Mouse (Mus musculus) cerebellum, postnatal 25 days (tissue): ENCODE results near the gene Zfp367.
A peak's percentile ranks its signal among the peaks of the same experiment; 100 is the strongest.

Source experiments
- DNase-seq, 2 experiments: peaks; one replicate each; pipeline ENCODE4 v3.0.0; 2021; ENCODE audit warnings: mixed read lengths in 2 of 2

Zfp367 gene

GRCm38 (mm10) chr13:64153751-64154267, 807 bp upstream of the Zfp367 start:
- DNase-seq: peak; percentile 17

DNA sequence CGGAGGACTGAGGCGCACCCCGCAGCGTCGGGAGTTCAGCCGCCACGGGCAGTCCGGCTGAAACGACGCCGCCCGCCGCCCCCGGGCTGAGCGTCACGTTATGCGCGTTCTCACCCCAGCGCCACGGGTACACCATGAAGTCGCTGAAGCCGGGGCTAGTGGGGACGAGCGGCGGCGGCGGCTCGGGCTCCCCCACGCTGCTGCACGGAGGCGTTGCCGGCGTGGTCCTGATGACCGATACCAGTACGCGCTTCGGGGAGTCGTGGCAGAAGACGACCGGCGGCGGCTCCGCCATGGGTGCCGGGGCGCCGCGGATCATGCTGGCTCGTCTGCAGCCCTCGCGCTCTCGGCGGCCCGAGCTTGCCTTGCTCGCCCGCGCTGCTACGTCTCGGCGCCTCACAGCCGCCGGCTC, 325 bp downstream of the Zfp367 start:
- DNase-seq: no peak

DNA sequence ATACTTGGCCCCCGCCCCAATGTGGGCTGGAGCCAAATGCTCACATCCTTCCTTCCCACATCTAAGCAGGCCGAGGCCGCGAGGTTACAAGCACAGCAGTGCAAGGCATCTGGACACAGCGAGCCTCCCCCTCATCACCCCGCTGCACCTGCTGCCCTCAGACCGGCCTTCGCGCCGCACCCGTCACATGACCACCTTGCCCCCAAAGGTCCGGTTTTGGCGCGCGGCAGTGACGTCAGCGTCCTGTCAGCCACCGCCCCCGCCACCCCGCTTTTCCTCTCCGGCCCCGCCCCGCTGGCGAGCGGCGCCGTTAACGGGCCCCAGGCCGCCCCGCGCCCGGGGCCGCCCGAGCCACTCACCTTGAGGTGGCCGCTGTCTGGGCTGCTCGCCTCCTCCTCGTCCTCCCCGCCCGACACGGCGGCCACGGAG, 747 bp downstream of the Zfp367 start:
- peak; percentile 90 to 94 for DNase-seq

DNA sequence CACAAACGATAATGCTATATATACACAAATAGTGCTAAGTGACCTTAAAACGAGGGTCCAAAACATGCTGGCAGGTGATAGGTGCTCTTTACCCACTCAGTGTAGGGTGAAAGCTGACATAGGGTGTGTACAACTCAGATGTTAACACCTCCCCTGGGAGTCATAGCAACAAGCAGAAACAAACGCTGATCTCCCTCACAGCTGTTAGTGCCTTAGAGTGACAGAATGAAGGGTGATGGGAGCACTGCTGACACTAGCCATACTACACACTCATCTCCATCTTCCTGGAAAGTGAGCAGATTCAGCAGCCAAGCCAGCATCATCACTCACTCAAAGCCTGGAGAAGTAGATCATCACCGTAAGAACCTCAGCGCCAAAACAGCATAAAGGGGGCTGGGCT, 2.9 kb downstream of the Zfp367 start:
- no peak for DNase-seq

GRCm38 (mm10) chr13:64129616-64130375, 23.2 kb downstream of the Zfp367 start:
- DNase-seq: peak; percentile 28 to 50

- DNase-seq: peak; percentile 34 to 58
These were observed 24.0 kb downstream of the Zfp367 start, which contains the start of gene Slc35d2 for GRCm38 (mm10) chr13:64128858-64129615. TSS of gene Slc35d2 (minus strand) at chr13:64129368.

DNA sequence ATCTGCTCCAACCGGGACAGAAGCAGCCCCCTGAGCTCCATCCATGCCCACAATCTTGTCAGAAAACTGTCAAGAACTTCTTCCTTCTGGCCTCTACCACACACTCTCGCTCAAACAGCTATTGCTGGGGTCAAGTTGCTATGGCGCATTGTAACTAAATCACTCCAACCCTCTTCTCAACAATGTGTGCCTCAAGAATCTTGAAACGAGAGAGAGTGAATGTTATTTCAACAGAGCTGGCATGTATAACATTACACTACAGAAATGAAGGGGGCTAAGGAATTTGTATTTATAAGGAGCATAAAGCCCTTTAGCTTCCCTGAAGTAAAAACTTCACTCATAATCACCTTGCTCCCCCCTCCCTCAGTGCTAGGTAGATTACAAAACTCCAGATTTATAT, 26.7 kb downstream of the Zfp367 start:
- no peak for DNase-seq

GRCm38 (mm10) chr13:64124886-64125285, 28.1 kb downstream of the Zfp367 start:
- DNase-seq: no peak

- DNase-seq: no peak
These were observed 29.4 kb downstream of the Zfp367 start for GRCm38 (mm10) chr13:64123491-64124188.

- no peak for DNase-seq
These were observed 32.2 kb downstream of the Zfp367 start for GRCm38 (mm10) chr13:64120760-64121159.

DNA sequence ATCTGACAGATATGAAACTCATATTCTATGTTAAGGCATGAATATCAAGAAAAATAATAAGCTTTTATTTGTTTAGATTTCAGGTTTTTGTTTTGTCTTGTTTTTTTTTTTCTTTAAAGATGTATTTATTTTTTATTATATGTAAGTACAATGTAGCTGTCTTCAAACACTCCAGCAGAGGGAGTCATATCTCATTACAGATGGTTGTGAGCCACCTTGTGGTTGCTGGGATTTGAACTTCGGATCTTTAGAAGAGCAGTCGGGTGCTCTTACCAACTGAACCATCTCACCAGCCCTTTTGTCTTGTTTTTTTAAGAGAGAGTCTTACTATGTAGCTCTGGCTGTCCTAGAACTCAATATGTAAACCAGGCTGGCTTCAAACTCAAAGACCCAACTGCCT, 35.6 kb downstream of the Zfp367 start:
- DNase-seq: no peak

DNA sequence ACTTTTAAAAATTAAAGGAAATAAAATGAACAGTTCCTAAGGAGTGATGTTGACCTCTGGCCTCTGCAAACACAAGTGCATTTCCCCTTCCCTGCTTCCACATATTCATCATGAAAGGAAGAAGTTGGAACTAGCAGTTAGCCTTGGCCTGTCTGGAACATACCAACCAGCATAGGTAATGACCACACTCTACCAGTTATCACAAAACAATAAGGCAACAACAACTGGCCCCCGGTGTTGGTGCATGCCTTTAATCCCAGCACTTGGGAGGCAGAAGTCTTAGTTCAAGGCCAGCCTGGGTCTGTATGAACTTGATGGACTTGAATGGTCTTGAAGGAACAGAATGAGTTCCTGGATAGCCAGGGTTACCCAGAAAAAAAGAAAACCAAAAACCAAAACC, 42.6 kb downstream of the Zfp367 start:
- no peak for DNase-seq

- DNase-seq: peak; percentile 19 to 39
These were observed 44.6 kb downstream of the Zfp367 start for GRCm38 (mm10) chr13:64108381-64108850.

GRCm38 (mm10) chr13:64107535-64107934, 45.5 kb downstream of the Zfp367 start:
- no peak for DNase-seq

DNA sequence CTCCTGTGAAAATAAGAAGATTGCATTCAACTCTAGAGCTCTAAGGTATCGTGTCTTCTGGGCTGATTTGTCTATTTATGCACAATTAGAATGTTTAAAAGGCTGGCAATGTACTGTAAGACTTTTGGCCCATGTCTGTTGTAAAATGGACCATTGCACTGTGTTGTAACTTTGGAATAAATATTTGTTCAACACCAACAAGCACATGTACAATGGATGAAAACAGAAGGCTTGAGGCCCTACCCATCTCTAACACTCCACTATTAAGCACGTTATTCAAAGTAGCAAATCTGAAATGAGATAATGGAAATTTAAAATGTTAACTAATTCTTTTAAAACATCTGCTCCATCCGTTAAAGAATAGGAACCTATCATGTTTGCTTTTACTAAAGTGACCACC, 45.9 kb downstream of the Zfp367 start:
- DNase-seq: no peak

DNA sequence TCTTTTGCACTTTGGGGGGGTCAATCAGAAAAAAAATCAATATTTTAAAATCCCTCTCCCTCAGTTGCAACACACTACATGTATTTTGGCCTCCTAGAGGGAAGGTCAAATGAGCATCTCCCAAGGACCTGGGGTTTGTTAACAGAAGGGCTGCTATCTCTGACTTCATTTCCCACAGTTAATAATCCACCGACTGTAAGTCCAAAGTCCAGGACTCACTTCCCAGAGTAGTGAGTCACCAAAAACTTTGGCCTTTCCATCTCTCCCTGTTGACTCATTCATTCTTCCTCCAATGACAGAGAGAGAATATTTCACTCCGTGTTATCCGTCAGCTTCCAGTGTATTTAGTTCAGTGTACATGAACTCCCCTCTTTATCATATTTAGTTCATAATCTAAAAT, 47.3 kb downstream of the Zfp367 start:
- no peak for DNase-seq

DNA sequence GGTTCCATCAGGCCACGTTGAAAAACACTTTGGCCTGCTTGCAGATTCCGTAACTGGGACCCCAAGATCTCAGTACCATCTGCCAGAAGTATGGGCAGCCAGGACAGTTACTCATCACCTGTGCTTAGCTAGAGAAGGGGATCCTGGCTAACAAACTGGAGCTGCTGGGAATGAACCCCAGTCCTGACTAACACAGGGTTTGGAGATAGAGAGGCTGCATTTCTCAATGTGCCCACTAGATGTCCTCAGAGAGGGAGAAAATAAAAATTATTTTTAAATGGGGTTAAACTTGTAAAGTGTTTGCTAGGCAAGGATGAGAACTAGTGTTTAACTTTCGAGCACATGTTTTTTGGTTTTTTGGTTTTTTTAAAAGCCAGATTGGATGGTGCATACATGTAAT, 52.8 kb downstream of the Zfp367 start:
- peak; percentile 13 to 54 for DNase-seq

DNA sequence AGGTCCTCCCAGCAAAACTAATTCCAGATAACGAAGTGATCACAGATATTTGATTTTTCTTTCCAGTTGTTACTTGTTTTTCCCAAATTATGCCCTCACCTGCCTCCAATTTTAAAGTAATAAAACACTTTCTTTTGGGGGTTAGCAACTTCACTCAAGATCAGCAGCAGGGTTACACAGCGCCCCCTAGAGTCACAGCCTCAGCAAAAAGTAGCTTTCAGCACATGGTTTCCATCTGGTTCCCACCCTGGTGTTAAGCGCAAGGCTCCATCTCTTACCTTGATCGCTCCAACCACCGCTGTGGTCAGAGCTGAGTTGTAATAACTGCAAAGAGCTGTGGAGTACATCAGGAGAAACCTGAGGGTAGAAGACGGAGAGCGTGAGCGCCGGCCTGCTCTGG, 54.0 kb downstream of the Zfp367 start:
- peak; percentile 12 to 38 for DNase-seq

DNA sequence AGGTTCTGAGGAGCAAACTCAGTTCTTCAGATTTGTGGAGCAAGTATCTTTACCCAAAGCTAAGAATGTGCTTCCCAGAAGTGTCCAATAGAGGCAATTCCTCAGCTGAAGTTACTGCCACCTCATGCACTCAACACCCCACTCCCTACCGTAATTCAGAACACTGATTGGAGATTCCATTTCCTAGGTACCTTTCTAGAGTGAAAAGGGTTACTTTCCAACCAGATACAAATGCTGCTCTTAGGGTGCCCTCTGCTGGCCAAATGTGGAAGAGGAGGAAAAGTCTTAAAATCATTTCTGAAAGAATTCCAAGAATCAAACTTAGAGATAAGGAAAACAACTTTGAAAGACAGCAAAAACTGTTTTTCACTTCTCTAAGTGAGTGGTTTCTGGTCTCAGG, 59.7 kb downstream of the Zfp367 start:
- DNase-seq: peak; percentile 65 to 79

DNA sequence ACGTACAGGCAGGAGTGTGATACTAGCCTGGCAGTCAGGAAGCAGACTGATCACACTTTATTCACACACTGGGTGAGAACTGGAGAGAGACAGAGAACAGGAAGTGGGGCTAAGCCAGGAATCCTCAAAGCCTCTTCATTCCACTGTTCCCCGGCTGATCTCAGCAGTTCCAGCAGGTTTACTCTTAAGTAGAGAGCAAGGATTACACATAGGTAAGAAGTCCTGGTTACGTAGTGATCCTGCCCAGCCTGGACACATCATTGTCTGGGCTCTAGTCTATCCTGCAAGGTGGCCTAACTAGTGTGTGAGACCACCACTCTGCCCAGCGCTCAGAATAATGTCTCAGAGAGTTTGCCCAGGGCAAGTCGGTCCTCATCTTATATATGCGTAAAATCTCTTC, 60.2 kb downstream of the Zfp367 start:
- DNase-seq: no peak

GRCm38 (mm10) chr13:64092141-64092540, 60.9 kb downstream of the Zfp367 start:
- no peak for DNase-seq

DNA sequence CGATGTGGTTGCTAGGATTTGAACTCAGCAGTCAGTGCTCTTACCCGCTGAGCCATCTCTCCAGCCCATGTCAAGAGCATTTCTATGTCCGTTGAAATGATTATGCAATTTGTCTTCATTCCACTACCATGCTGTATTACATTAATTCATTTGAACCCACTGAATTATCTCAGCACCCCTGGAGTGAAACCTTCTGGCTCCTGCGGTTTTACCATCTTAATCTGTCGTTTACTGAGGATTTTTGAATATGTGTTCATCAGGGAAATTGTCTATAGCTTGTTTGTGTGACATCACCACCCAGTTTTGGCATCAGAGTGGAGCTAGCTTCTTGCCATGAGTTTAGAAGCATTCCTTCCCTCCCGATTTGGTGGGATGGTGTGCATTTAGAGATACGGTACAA, 62.0 kb downstream of the Zfp367 start:
- no peak for DNase-seq

- DNase-seq: no peak
These were observed 62.7 kb downstream of the Zfp367 start for GRCm38 (mm10) chr13:64090278-64090677.
